Comparison of ENCODE assay signal across 23 mouse cellular contexts in genomic region chr13:114150856-114151697, GRCm38 (mm10).
A peak's percentile ranks its signal among the peaks of the same experiment; 100 is the strongest.
DNase-seq lines count a peak whose midpoint lies in the region; ATAC-seq and TF ChIP-seq lines count a peak whose summit lies in the region.
"Had no signal": no experiment of that assay in that cellular context is flagged by ENCODE, and none has a peak within 500 bp of the region (broad histone marks: within the 10 kb centered on the region; RNA-seq: fewer than 3 reads in every experiment).

No protein-coding gene starts in this region.

- H3K79me2 ChIP-seq in myocyte (ENCODE audit: control insufficient read depth, insufficient read depth): no peaks in the 10 kb centered on the region

- no peak overlapping the region for H3ac ChIP-seq in myocyte (ENCODE audit: control insufficient read depth, insufficient read length)

- H3K36me3 ChIP-seq in myocyte (ENCODE audit: control insufficient read depth, insufficient read depth): no peaks in the 10 kb centered on the region
- H3K36me3 ChIP-seq: embryonic facial prominence, embryonic 15.5 days; hindbrain, embryonic 15.5 days had no signal

- peak overlapping the region; percentile 18 for H3K4me2 ChIP-seq in myocyte (ENCODE audit: low read depth)
- H3K4me2 ChIP-seq: embryonic facial prominence, embryonic 15.5 days; forebrain, embryonic 12.5 days; hindbrain, embryonic 15.5 days; neural tube, embryonic 13.5 days had no signal

- H3K27ac ChIP-seq in gastrocnemius, adult 2 months: no peak overlapping the region
- H3K27ac ChIP-seq: embryonic facial prominence, embryonic 15.5 days; forebrain, embryonic 12.5 days; hindbrain, embryonic 15.5 days; layer of hippocampus, adult 2 months; liver, embryonic 14.5 days; neural tube, embryonic 13.5 days had no signal

- no peaks in the 10 kb centered on the region for H3K27me3 ChIP-seq in myocyte (ENCODE audit: control insufficient read depth, insufficient read depth, insufficient read length)
- H3K27me3 ChIP-seq: embryonic facial prominence, embryonic 15.5 days; forebrain, embryonic 12.5 days; hindbrain, embryonic 15.5 days; megakaryocyte, embryonic 14.5 days; neural tube, embryonic 13.5 days had no signal

- no peak for DNase-seq in gastrocnemius, adult 2 months
- DNase-seq in gastrocnemius, postnatal 4 days (ENCODE audit: low spot score in 2 of 2): no peak
- DNase-seq in CD8-positive naive resting alpha-beta T cell, adult 2 months (ENCODE audit: low read depth in 2 of 2, low spot score in 2 of 2): peak; percentile 17 to 42
- DNase-seq in thymus, postnatal 14 days: peak; percentile 67
- DNase-seq in urinary bladder, postnatal 25 days (ENCODE audit: low spot score): no peak
- no peak for DNase-seq in gastrocnemius, postnatal 36 days
- DNase-seq: adrenal gland, adult 2 months; cerebellum, postnatal 10 days; embryo, embryonic 11 days; left cerebral cortex, postnatal 4 days; right cerebral cortex, postnatal 4 days had no signal

- no peak for TF ChIP-seq CTCF in gastrocnemius, adult 2 months (IDR thresholded peaks at IDR 0.05)

- peak overlapping the region; percentile 54 for H3K4me3 ChIP-seq in gastrocnemius, adult 2 months
- H3K4me3 ChIP-seq in myocyte: no peak overlapping the region
- H3K4me3 ChIP-seq: embryonic facial prominence, embryonic 15.5 days; forebrain, embryonic 12.5 days; hindbrain, embryonic 15.5 days; layer of hippocampus, adult 2 months; megakaryocyte, embryonic 14.5 days; neural tube, embryonic 13.5 days had no signal

- TF ChIP-seq POLR2A in myocyte (IDR thresholded peaks at IDR 0.05; ENCODE audit: insufficient read length, low read depth): no peak

- ATAC-seq in inflammation-experienced regulatory T-cells, adult 6 months: no peak
- ATAC-seq: intestine, postnatal 0 days; lung, postnatal 0 days; midbrain, embryonic 16.5 days had no signal

- intact Hi-C loops in gastrocnemius, adult 2 months (cut with DNase I): no loop called here
- intact Hi-C loops in gastrocnemius, postnatal 36 days (cut with DNase I): no loop called here

TF ChIP-seq in myocyte, 11 proteins besides CTCF, POLR2A, EP300 and RAD21:
- TF ChIP-seq TCF12 (IDR thresholded peaks at IDR 0.05; ENCODE audit: insufficient read depth, poor library complexity, severe bottlenecking) (no peak), USF1 (IDR thresholded peaks at IDR 0.05; ENCODE audit: low read depth) (no peak), REST (IDR thresholded peaks at IDR 0.05; ENCODE audit: insufficient read depth, insufficient read length) (no peak), SRF (IDR thresholded peaks at IDR 0.05; ENCODE audit: control insufficient read depth, insufficient read length, low read depth) (no peak), MYOD1 (IDR thresholded peaks at IDR 0.05; ENCODE audit: control insufficient read depth in 1 of 3, insufficient read length in 2 of 3, low read depth in 2 of 3) (no peak), MYOG (IDR thresholded peaks at IDR 0.05; ENCODE audit: control insufficient read depth in 1 of 3, insufficient read depth in 1 of 3, insufficient read length in 2 of 3, low read depth in 2 of 3) (no peak), MAX (IDR thresholded peaks at IDR 0.05; ENCODE audit: low read depth) (no peak), TCF3 (IDR thresholded peaks at IDR 0.05; ENCODE audit: insufficient read length, low read depth) (no peak), E2F4 (IDR thresholded peaks at IDR 0.05; ENCODE audit: insufficient read depth) (no peak), CEBPB (IDR thresholded peaks at IDR 0.05; ENCODE audit: insufficient read depth, poor library complexity, severe bottlenecking) (no peak), POLR2AphosphoS2 (IDR thresholded peaks at IDR 0.05; ENCODE audit: insufficient read length, low read depth) (no peak)

Comparison
In these comparisons a context has a peak if more than half of its experiments do, and no peak if none do; other contexts are left out.
1. DNase-seq: peak in CD8-positive naive resting alpha-beta T cell, adult 2 months (2 of 2) and thymus, postnatal 14 days (single experiment); none in gastrocnemius, adult 2 months (single experiment), gastrocnemius, postnatal 4 days (0 of 2), urinary bladder, postnatal 25 days (single experiment) and gastrocnemius, postnatal 36 days (0 of 2).